Mouse (Mus musculus) layer of hippocampus, adult 9-10 months (tissue): Measurements from ENCODE around the gene Gm21812.
"Not testable (repeated sequence)": the region's sequence is repeated elsewhere in the genome, so short reads cannot be mapped to it uniquely, and the experiment has no call there.

Experiments used
- DNase-seq: peaks from one replicate; pipeline ENCODE4 v3.0.0; 2022; ENCODE audit warnings: low spot score

Gene Gm21812

DNA sequence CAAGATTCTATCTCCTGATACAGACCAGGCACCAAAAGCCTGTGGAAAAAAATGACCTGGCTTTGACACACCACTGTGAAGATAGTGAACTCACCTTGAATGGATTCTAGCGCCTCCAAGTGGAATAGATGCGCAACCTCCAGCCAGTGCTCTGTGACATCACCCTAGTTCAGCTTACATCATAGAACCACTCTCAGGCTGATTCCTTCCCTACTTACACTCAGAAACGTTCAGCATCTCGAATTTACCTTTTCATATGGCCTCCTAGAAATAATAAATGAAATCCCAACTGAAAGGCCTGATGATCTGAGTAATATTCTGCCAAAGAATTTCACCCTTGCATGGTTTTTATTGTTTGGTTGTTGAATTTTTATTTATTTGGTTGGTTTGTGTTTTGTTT, at the start of gene Gm21812:
Gene Gm21812 (minus strand): TSS at position 101 of the 400 bp plus-strand sequence.
- not testable (repeated sequence) for DNase-seq
